Mouse (Mus musculus) myocyte (in vitro differentiated cells): ENCODE data around the gene 6030458C11Rik. TPM values are rescaled to one million over a fixed set of nuclear protein-coding genes. Genes with fewer than 3 reads are reported as not detected.

ENCODE experiments used
- H3K27me3 ChIP-seq: one replicate; pipeline ENCODE4 v1.6.1; 2011; ENCODE audit not compliant: control insufficient read depth, insufficient read depth, insufficient read length
- H3K36me3 ChIP-seq: one replicate; pipeline ENCODE4 v1.6.1; 2011; ENCODE audit not compliant: control insufficient read depth, insufficient read depth
- H3K4me2 ChIP-seq: one replicate; pipeline ENCODE4 v1.6.1; 2011; ENCODE audit warnings: low read depth, control low read depth
- H3K4me3 ChIP-seq: one replicate; pipeline ENCODE4 v1.5.1; 2011; ENCODE audit warnings: mild to moderate bottlenecking, control low read depth, moderate library complexity
- H3K79me2 ChIP-seq: one replicate; pipeline ENCODE4 v1.6.1; 2011; ENCODE audit not compliant: control insufficient read depth, insufficient read depth
- H3ac ChIP-seq: one replicate; pipeline ENCODE4 v1.6.1; 2011; ENCODE audit not compliant: control insufficient read depth, insufficient read length
- CEBPB ChIP-seq: IDR thresholded peaks from 2 replicates; pipeline ENCODE4 v1.6.1; 2011; ENCODE audit warnings: mild to moderate bottlenecking, moderate library complexity; ENCODE audit not compliant: poor library complexity, insufficient read depth, severe bottlenecking
- E2F4 ChIP-seq: IDR thresholded peaks from one replicate; pipeline ENCODE4 v1.6.1; 2011; ENCODE audit warnings: mild to moderate bottlenecking, control low read depth, moderate library complexity; ENCODE audit not compliant: insufficient read depth
- MAX ChIP-seq: IDR thresholded peaks from one replicate; pipeline ENCODE4 v1.6.1; 2011; ENCODE audit warnings: low read depth, mild to moderate bottlenecking, control low read depth
- MYOD1 ChIP-seq, 3 experiments: IDR thresholded peaks; one replicate each; pipeline ENCODE4 v1.6.1; 2011; ENCODE audit warnings: control low read depth in 2 of 3, low read depth in 2 of 3, mild to moderate bottlenecking in 2 of 3, moderate library complexity in 1 of 3; ENCODE audit not compliant: insufficient read length in 2 of 3, control insufficient read depth in 1 of 3
- MYOG ChIP-seq, 3 experiments: IDR thresholded peaks; one replicate each; pipeline ENCODE4 v1.6.1; 2011; ENCODE audit warnings: control low read depth in 2 of 3, low read depth in 2 of 3, mild to moderate bottlenecking in 2 of 3; ENCODE audit not compliant: insufficient read length in 2 of 3, control insufficient read depth in 1 of 3, insufficient read depth in 1 of 3
- POLR2A ChIP-seq: IDR thresholded peaks from one replicate; pipeline ENCODE4 v1.6.1; 2011; ENCODE audit warnings: low read depth, mild to moderate bottlenecking, control low read depth, moderate library complexity; ENCODE audit not compliant: insufficient read length
- POLR2AphosphoS2 ChIP-seq: IDR thresholded peaks from one replicate; pipeline ENCODE4 v1.6.1; 2011; ENCODE audit warnings: low read depth, control low read depth; ENCODE audit not compliant: insufficient read length
- REST ChIP-seq: IDR thresholded peaks from one replicate; pipeline ENCODE4 v1.6.1; 2011; ENCODE audit warnings: mild to moderate bottlenecking, control low read depth, moderate library complexity; ENCODE audit not compliant: insufficient read depth, insufficient read length
- SRF ChIP-seq: IDR thresholded peaks from one replicate; pipeline ENCODE4 v1.6.1; 2011; ENCODE audit warnings: low read depth; ENCODE audit not compliant: control insufficient read depth, insufficient read length
- TCF12 ChIP-seq: IDR thresholded peaks from one replicate; pipeline ENCODE4 v1.6.1; 2011; ENCODE audit warnings: mild to moderate bottlenecking, control low read depth; ENCODE audit not compliant: poor library complexity, insufficient read depth, severe bottlenecking
- TCF3 ChIP-seq: IDR thresholded peaks from one replicate; pipeline ENCODE4 v1.6.1; 2011; ENCODE audit warnings: low read depth, control low read depth; ENCODE audit not compliant: insufficient read length
- USF1 ChIP-seq: IDR thresholded peaks from one replicate; pipeline ENCODE4 v1.6.1; 2011; ENCODE audit warnings: low read depth, mild to moderate bottlenecking, control low read depth, moderate library complexity
- polyA plus RNA-seq: library from polyadenylated mRNA; unstranded; fragments of >200 nt; fragmentation: generic; extraction: Trizol; gene quantifications from one replicate; pipeline ENCODE4 v1.2.1, GENCODE M21; 2012; ENCODE audit warnings: missing spikeins

6030458C11Rik gene
- polyA plus RNA-seq, 1 experiment: 12.7 TPM

GRCm38 (mm10) chr15:12794311-12794710 is 30.1 kb downstream of the 6030458C11Rik start:
- H3K4me2 ChIP-seq: no peak overlapping the region
- peaks cover 37% of the 10 kb centered on the region for H3K27me3 ChIP-seq
- no peaks in the 10 kb centered on the region for H3K36me3 ChIP-seq
- H3K79me2 ChIP-seq: no peaks in the 10 kb centered on the region
- TF ChIP-seq TCF3 (no peak), REST (no peak), USF1 (no peak), POLR2AphosphoS2 (no peak), TCF12 (no peak), MYOG (IDR thresholded peaks at IDR 0.05; ENCODE audit: control insufficient read depth in 1 of 3, insufficient read depth in 1 of 3, insufficient read length in 2 of 3, low read depth in 2 of 3) (no peak), POLR2A (no peak), E2F4 (no peak), MYOD1 (IDR thresholded peaks at IDR 0.05; ENCODE audit: control insufficient read depth in 1 of 3, insufficient read length in 2 of 3, low read depth in 2 of 3) (no peak), MAX (no peak), SRF (no peak), CEBPB (no peak)
- no peak overlapping the region for H3ac ChIP-seq
- no peak overlapping the region for H3K4me3 ChIP-seq

- peak overlapping the region; percentile 16 for H3K4me2 ChIP-seq
Observed at GRCm38 (mm10) chr15:12789406-12789867, 35.0 kb downstream of the 6030458C11Rik start.

GRCm38 (mm10) chr15:12788536-12788935 is 35.9 kb downstream of the 6030458C11Rik start:
- no peaks in the 10 kb centered on the region for H3K79me2 ChIP-seq
- H3ac ChIP-seq: no peak overlapping the region
- no peak overlapping the region for H3K4me2 ChIP-seq
- H3K36me3 ChIP-seq: no peaks in the 10 kb centered on the region
- peaks cover 10% of the 10 kb centered on the region for H3K27me3 ChIP-seq
- no peak for TF ChIP-seq TCF12
- no peak for TF ChIP-seq E2F4
- TF ChIP-seq MYOD1 (IDR thresholded peaks at IDR 0.05; ENCODE audit: control insufficient read depth in 1 of 3, insufficient read length in 2 of 3, low read depth in 2 of 3): no peak
- no peak for TF ChIP-seq POLR2A
- no peak for TF ChIP-seq SRF
- no peak for TF ChIP-seq MYOG (IDR thresholded peaks at IDR 0.05; ENCODE audit: control insufficient read depth in 1 of 3, insufficient read depth in 1 of 3, insufficient read length in 2 of 3, low read depth in 2 of 3)
- TF ChIP-seq TCF3: no peak
- no peak overlapping the region for H3K4me3 ChIP-seq

More at GRCm38 (mm10) chr15:12789406-12789867, 35.0 kb downstream of the 6030458C11Rik start:
- Histone ChIP-seq H3K4me3 (no peak overlapping the region), H3K79me2 (no peaks in the 10 kb centered on the region), H3K36me3 (no peaks in the 10 kb centered on the region), H3ac (no peak overlapping the region), H3K27me3 (peaks cover 16% of the 10 kb centered on the region)
- TF ChIP-seq POLR2AphosphoS2 (no peak), MYOD1 (IDR thresholded peaks at IDR 0.05; ENCODE audit: control insufficient read depth in 1 of 3, insufficient read length in 2 of 3, low read depth in 2 of 3) (no peak), MYOG (IDR thresholded peaks at IDR 0.05; ENCODE audit: control insufficient read depth in 1 of 3, insufficient read depth in 1 of 3, insufficient read length in 2 of 3, low read depth in 2 of 3) (no peak), MAX (no peak), USF1 (no peak), TCF3 (no peak), SRF (no peak), REST (no peak), TCF12 (no peak), E2F4 (no peak), POLR2A (no peak), CEBPB (no peak)

- no peak for TF ChIP-seq USF1
- TF ChIP-seq TCF3: no peak
- no peak for TF ChIP-seq CEBPB
- no peak for TF ChIP-seq MAX
- Histone ChIP-seq H3ac (no peak overlapping the region), H3K4me2 (no peak overlapping the region), H3K4me3 (no peak overlapping the region), H3K27me3 (peaks cover 19% of the 10 kb centered on the region), H3K79me2 (no peaks in the 10 kb centered on the region), H3K36me3 (no peaks in the 10 kb centered on the region)
Observed at GRCm38 (mm10) chr15:12781729-12782326, 42.6 kb downstream of the 6030458C11Rik start.

- TF ChIP-seq POLR2AphosphoS2 (no peak), TCF12 (no peak), E2F4 (no peak), SRF (no peak), MYOG (IDR thresholded peaks at IDR 0.05; ENCODE audit: control insufficient read depth in 1 of 3, insufficient read depth in 1 of 3, insufficient read length in 2 of 3, low read depth in 2 of 3) (no peak)
- Histone ChIP-seq H3K36me3 (no peaks in the 10 kb centered on the region), H3ac (no peak overlapping the region), H3K4me3 (no peak overlapping the region), H3K79me2 (no peaks in the 10 kb centered on the region), H3K4me2 (no peak overlapping the region), H3K27me3 (peaks cover 19% of the 10 kb centered on the region)
Observed at GRCm38 (mm10) chr15:12781296-12781695, 43.2 kb downstream of the 6030458C11Rik start.
